Mouse (Mus musculus): ENCODE results near the gene Tnnt3. TPM values are rescaled to one million over a fixed set of nuclear protein-coding genes. Genes with fewer than 3 reads are reported as not detected.

Tnnt3 gene
- polyA plus RNA-seq, 1 experiment, result 0.19 TPM

GRCm38 (mm10) chr7:142564955-142565643 is 66.5 kb downstream of the Tnnt3 start:
- no peaks in the 10 kb centered on the region for H3K4me1 ChIP-seq (ENCODE audit: control insufficient read depth, insufficient read depth, low read length)
- TF ChIP-seq POLR2A (IDR thresholded peaks at IDR 0.05; ENCODE audit: extremely low read depth, insufficient read depth, low read length), result no peak
- TF ChIP-seq CTCF (IDR thresholded peaks at IDR 0.05; ENCODE audit: extremely low read depth, insufficient read depth, low read length), result no peak

More at GRCm38 (mm10) chr7:142564955-142565643, 66.5 kb downstream of the Tnnt3 start:
- H3K4me3 ChIP-seq (ENCODE audit: insufficient read depth, low read length), result no peak overlapping the region
- no peak overlapping the region for H3K27ac ChIP-seq (ENCODE audit: insufficient read depth, low read length)

Other genes with a start within 250 kb of the Tnnt3 start
- not detected in 2 replicates for gene Gm2431, start 240.5 kb upstream of the Tnnt3 start, polyA plus RNA-seq (2012; rRNA removed)
- gene Gm4559, start 224.5 kb upstream of the Tnnt3 start, polyA plus RNA-seq (2012; rRNA removed), result not detected in 2 replicates
- not detected in 2 replicates for gene Krtap5-1, start 201.7 kb upstream of the Tnnt3 start, polyA plus RNA-seq (2012; rRNA removed)
- not detected in 2 replicates for gene Krtap5-4, start 195.3 kb upstream of the Tnnt3 start, polyA plus RNA-seq (2012; rRNA removed)
- 43.0 and 45.7 TPM in 2 replicates for gene Ifitm10, start 125.1 kb upstream of the Tnnt3 start, polyA plus RNA-seq (2012; rRNA removed)
- gene Gm49369, start 116.2 kb upstream of the Tnnt3 start, polyA plus RNA-seq (2012; rRNA removed), result 0.45 and 1.4 TPM in 2 replicates
- gene Ctsd, start 110.8 kb upstream of the Tnnt3 start, polyA plus RNA-seq (2012; rRNA removed), result 421 and 455 TPM in 2 replicates
- not detected in 2 replicates for gene Syt8, start 64.0 kb upstream of the Tnnt3 start, polyA plus RNA-seq (2012; rRNA removed)
- gene Tnni2, start 57.0 kb upstream of the Tnnt3 start, polyA plus RNA-seq (2012; rRNA removed), result 0.86 and 1.4 TPM in 2 replicates
- gene Lsp1, start 38.0 kb upstream of the Tnnt3 start, polyA plus RNA-seq (2012; rRNA removed), result 10.2 and 12.2 TPM in 2 replicates
- 69.3 and 74.0 TPM in 2 replicates for gene Mrpl23, start 33.9 kb downstream of the Tnnt3 start, polyA plus RNA-seq (2012; rRNA removed)
- gene Igf2, start 168.0 kb downstream of the Tnnt3 start, polyA plus RNA-seq (2012; rRNA removed), result 56.8 and 69.6 TPM in 2 replicates
- not detected in 2 replicates for gene Gm49394, start 171.1 kb downstream of the Tnnt3 start, polyA plus RNA-seq (2012; rRNA removed)
- not detected in 2 replicates for gene Ins2, start 244.5 kb downstream of the Tnnt3 start, polyA plus RNA-seq (2012; rRNA removed)

Data from cortical plate, adult 2 months (tissue).